Mouse (Mus musculus): ENCODE results near the gene Uts2b. TPM values are rescaled to one million over a fixed set of nuclear protein-coding genes. Genes with fewer than 3 reads are reported as not detected.

The Uts2b gene
- polyA plus RNA-seq (2012; rRNA removed), result not detected in 2 replicates

DNA sequence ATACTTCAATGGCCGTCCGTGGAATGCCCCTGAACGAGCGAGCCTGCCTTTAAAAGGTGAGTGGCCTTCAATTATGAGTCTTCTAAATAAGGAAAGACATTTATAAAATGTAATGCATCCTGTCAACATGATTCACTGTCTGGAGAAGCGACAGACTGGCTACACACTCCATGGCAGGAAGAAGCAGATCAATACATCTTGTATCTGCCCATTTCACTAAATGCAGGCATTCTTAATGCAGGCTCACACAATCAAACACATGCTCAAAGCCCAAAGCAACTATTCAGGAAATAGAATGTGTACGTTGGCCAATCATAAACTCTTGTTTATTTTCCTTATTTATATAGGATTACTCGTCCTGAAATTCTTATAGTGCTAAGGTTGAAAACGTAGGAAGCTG, at the start of gene Uts2b:
Gene Uts2b, minus strand, starts transcription at position 49 of the 400 bp plus-strand sequence.
- no peak for DNase-seq
- TF ChIP-seq CTCF (IDR thresholded peaks at IDR 0.05; ENCODE audit: insufficient read depth, low read length), result no peak
- no peak for TF ChIP-seq POLR2A (IDR thresholded peaks at IDR 0.05; ENCODE audit: borderline replicate concordance, extremely low read depth, low read depth, low read length)
- WGBS, result 70% methylated on average over 8 of the region's 8 CpGs
- H3K4me3 ChIP-seq (replicated peaks; ENCODE audit: extremely low read depth, low read depth, low read length), result no peak within 1 kb of the TSS
- H3K4me1 ChIP-seq (ENCODE audit: control insufficient read depth, insufficient read depth, low read length), result no peaks in the 10 kb centered on the region

DNA sequence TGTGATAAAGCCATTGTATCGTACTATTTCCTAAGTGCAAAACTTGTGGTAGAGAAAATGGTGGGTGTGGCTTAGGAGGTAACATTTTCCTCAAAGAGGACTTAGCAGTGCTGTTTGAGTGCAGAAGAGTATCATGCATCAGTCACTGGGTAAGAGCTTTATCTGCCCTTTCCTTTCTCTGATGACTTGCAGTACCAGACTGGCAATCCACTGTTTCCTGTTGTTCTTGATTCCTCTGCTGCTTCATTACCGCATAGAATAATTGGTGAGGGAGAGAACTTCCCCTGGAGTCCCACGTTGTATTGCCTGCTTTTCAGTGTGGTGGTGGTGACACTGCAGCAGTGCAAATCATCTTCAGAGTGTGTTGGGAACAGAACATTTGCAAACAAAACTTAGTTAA, 47.6 kb upstream of the Uts2b start:
- 72% methylated on average over 3 of the region's 3 CpGs for WGBS
- Histone ChIP-seq H3K4me1 (ENCODE audit: control insufficient read depth, insufficient read depth, low read length) (no peaks in the 10 kb centered on the region), H3K4me3 (replicated peaks; ENCODE audit: extremely low read depth, low read depth, low read length) (no peak overlapping the region)
- no peak for TF ChIP-seq POLR2A (IDR thresholded peaks at IDR 0.05; ENCODE audit: borderline replicate concordance, extremely low read depth, low read depth, low read length)
- no peak for TF ChIP-seq CTCF (IDR thresholded peaks at IDR 0.05; ENCODE audit: insufficient read depth, low read length)
- no peak for DNase-seq

- Histone ChIP-seq H3K4me1 (ENCODE audit: control insufficient read depth, insufficient read depth, low read length) (no peaks in the 10 kb centered on the region), H3K4me3 (replicated peaks; ENCODE audit: extremely low read depth, low read depth, low read length) (no peak overlapping the region)
- WGBS, result 94% methylated on average over 6 of the region's 6 CpGs
- TF ChIP-seq CTCF (IDR thresholded peaks at IDR 0.05; ENCODE audit: insufficient read depth, low read length) (no peak), POLR2A (IDR thresholded peaks at IDR 0.05; ENCODE audit: borderline replicate concordance, extremely low read depth, low read depth, low read length) (no peak)
- DNase-seq, result no peak
Observed at GRCm38 (mm10) chr16:27416937-27417584, 47.0 kb upstream of the Uts2b start.

DNA sequence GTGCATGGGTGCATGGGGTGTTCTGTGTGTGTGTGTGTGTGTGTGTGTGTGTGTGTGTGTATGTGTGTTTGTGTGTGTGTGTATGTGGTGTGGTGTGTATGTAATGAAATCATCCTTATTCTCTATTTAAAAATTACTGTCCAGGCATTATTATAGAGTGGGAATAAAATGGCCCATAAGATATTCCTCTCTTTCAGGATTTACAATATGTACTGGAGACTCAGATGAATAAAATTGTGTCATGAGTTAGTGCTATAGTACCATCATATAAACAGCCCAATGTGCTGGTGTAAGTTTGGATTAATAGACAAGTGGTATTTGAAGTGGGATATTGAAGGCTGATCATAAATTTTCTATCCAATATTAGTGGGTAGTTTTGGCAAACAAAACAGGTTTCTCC, 34.1 kb upstream of the Uts2b start:
- no peak for TF ChIP-seq CTCF (IDR thresholded peaks at IDR 0.05; ENCODE audit: insufficient read depth, low read length)
- no peak for TF ChIP-seq POLR2A (IDR thresholded peaks at IDR 0.05; ENCODE audit: borderline replicate concordance, extremely low read depth, low read depth, low read length)
- DNase-seq, result no peak

DNA sequence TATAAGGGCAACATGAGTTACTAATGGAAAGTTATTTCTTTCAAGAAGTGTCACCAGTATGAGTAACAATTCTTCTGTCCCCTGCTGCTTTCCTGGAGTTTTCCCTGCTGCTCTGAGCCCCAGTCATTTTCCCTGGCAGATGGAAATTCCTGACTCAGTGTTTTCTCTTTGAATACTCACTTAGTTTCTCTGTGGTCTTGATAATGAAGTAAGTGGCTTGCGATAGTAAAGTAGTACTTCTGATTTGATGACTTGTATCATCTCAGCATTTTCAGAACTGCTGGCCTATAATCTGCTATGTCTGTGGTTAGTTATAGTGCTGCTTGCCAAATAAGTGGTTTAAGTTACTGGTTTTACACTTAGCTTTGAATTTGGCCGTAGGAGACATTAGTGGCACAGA, 31.5 kb upstream of the Uts2b start:
- Histone ChIP-seq H3K4me3 (replicated peaks; ENCODE audit: extremely low read depth, low read depth, low read length) (no peak overlapping the region), H3K4me1 (ENCODE audit: control insufficient read depth, insufficient read depth, low read length) (peaks cover 8% of the 10 kb centered on the region)
- no peak for TF ChIP-seq CTCF (IDR thresholded peaks at IDR 0.05; ENCODE audit: insufficient read depth, low read length)
- no peak for TF ChIP-seq POLR2A (IDR thresholded peaks at IDR 0.05; ENCODE audit: borderline replicate concordance, extremely low read depth, low read depth, low read length)
- 55% methylated on average over 2 of the region's 2 CpGs for WGBS
- no peak for DNase-seq

More for the DNA sequence above, 34.1 kb upstream of the Uts2b start:
- H3K4me1 ChIP-seq (ENCODE audit: control insufficient read depth, insufficient read depth, low read length), result peaks cover 8% of the 10 kb centered on the region
- no peak overlapping the region for H3K4me3 ChIP-seq (replicated peaks; ENCODE audit: extremely low read depth, low read depth, low read length)

DNA sequence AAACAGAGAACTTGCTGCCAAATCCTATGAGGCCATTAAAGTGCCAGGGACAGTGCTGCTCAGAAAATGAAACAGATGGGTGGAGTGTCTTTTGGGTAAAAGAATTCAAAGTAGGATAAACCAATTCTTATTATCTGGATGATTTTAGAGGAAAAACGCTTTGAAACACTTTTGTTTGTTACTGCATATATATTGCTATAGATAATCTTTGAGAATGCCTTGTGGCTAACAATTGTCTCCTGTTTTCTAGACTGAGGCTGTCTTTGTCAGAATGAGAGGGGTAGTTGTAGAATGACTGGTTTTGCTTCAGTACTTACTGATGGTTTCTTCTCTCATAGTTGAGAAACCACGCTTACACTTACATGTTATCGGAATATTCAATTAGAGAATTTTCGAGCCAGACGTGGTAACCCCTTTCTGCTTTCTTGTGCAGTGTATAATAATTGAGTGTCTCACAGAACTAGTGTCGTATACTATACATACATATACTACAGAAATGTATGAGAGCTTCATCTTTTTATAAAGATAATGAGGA, 29.7 kb upstream of the Uts2b start:
- TF ChIP-seq CTCF (IDR thresholded peaks at IDR 0.05; ENCODE audit: insufficient read depth, low read length), result no peak
- H3K4me3 ChIP-seq (replicated peaks; ENCODE audit: extremely low read depth, low read depth, low read length), result no peak overlapping the region
- WGBS, result 83% methylated on average over 6 of the region's 6 CpGs
- DNase-seq, result no peak
- peaks cover 8% of the 10 kb centered on the region for H3K4me1 ChIP-seq (ENCODE audit: control insufficient read depth, insufficient read depth, low read length)

DNA sequence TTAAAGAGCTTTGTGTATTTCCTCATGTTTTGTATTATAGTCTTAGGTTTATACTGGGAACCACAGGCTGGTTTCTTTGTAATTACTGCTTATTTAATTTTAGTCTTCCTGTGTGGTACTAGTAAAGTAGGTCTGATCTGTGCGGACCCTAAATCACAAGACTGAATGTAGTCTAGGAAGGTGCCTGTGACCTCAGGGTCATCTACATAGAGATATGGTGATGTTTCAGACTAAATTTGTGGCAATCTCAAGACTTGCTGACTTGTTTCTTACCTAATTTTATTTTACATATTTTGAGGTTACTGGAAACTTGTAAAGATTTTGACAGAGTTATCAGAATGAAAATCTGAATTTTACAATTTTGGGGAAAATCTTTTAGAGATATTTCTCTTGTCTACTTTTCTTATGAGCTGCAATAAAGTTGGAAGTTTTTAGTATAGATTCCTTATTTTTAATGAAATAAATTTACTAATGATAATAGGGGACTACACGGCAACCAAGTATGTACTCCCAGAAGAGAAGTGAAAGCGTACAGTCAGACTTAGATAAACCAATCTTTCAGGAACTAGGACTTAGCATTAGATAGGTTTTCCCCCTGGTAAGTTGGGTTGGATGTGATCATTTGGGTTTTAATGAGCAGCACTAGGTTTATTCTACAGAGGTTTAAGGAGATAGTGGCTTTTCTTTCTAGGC, 29.1 kb upstream of the Uts2b start:
- 86% methylated on average over 3 of the region's 3 CpGs for WGBS
- Histone ChIP-seq H3K4me1 (ENCODE audit: control insufficient read depth, insufficient read depth, low read length) (peaks cover 6% of the 10 kb centered on the region), H3K4me3 (replicated peaks; ENCODE audit: extremely low read depth, low read depth, low read length) (no peak overlapping the region)
- no peak for TF ChIP-seq POLR2A (IDR thresholded peaks at IDR 0.05; ENCODE audit: borderline replicate concordance, extremely low read depth, low read depth, low read length)
- TF ChIP-seq CTCF (IDR thresholded peaks at IDR 0.05; ENCODE audit: insufficient read depth, low read length), result no peak
- no peak for DNase-seq

DNA sequence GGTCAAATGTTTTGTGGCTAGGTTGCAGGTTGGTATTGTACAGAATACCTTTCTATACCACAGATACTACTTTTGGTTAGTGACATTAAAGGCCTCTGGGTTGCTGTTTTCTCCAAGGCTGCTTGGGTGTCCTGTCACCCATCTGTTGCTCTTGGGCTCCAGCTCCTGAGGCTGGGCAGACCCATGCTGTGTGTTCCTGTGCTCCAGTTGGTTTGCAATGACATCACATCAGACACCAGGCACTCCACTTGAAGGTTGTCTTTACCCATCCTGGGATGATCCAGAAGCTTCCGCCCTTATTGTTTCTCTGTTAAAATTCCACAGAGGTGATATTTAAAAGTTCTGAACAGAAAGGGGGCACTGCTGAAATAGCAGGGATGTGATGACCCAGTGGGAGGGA, 26.9 kb upstream of the Uts2b start:
- TF ChIP-seq CTCF (IDR thresholded peaks at IDR 0.05; ENCODE audit: insufficient read depth, low read length) (no peak), POLR2A (IDR thresholded peaks at IDR 0.05; ENCODE audit: borderline replicate concordance, extremely low read depth, low read depth, low read length) (no peak)
- DNase-seq, result no peak
- peaks cover 6% of the 10 kb centered on the region for H3K4me1 ChIP-seq (ENCODE audit: control insufficient read depth, insufficient read depth, low read length)
- 95% methylated on average over 1 of the region's 1 CpGs for WGBS
- H3K4me3 ChIP-seq (replicated peaks; ENCODE audit: extremely low read depth, low read depth, low read length), result no peak overlapping the region

DNA sequence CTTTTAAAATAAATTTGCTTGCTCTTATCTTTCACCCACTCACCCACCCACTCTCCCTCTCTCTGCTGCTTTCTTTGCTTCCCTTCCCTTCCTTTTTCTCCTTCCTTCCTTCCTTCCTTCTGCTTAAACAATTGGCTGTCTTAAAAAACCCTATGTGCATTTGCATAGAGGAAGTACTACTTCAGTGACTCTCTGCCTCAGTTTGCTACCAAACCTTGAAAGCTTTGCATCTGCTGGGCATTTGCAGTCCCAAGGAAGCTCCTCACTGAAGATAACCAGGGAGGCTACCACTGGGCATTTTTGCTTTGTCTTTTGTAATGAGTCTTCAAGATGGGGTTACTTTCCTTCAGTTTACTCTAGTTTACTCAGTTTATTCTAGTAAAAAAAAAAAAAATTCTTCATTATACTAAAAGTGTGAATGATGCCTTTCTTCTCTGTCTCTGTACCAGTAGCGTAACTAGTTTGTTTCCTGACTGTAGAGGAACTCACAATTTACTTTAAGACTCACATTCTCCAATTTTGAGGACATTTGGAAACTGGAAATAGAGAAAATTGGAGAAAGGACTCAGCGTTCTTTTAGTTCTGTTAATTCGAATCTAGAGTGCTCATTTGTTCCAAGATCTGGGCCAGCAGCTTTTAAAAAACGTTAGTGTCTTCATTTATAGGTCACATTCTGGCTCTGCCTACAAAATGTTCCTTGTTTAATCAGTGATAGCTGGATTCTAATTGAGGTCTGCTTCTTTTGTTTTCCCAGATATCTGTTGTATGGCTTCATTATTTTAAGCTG, 25.4 kb upstream of the Uts2b start:
- no peak for TF ChIP-seq POLR2A (IDR thresholded peaks at IDR 0.05; ENCODE audit: borderline replicate concordance, extremely low read depth, low read depth, low read length)
- no peak for TF ChIP-seq CTCF (IDR thresholded peaks at IDR 0.05; ENCODE audit: insufficient read depth, low read length)
- peaks cover 6% of the 10 kb centered on the region for H3K4me1 ChIP-seq (ENCODE audit: control insufficient read depth, insufficient read depth, low read length)
- H3K4me3 ChIP-seq (replicated peaks; ENCODE audit: extremely low read depth, low read depth, low read length), result no peak overlapping the region
- DNase-seq, result no peak
- WGBS, result 72% methylated on average over 4 of the region's 4 CpGs

Data from lung, adult 2 months (tissue).